Mouse (Mus musculus) layer of hippocampus, postnatal 10 days (tissue): Measurements from ENCODE around the gene Gm3633. TPM values are rescaled to one million over a fixed set of nuclear protein-coding genes. Genes with fewer than 3 reads are reported as not detected.
"Not testable (repeated sequence)": the region's sequence is repeated elsewhere in the genome, so short reads cannot be mapped to it uniquely, and the experiment has no call there.

Experiments
- DNase-seq, 2 experiments: peaks; one replicate each; pipeline ENCODE4 v3.0.0; 2021; ENCODE audit warnings: low spot score in 2 of 2
- long read RNA-seq: library from polyadenylated mRNA; stranded (forward); transcript quantifications from one replicate; pipeline ENCODE4 v2.0.0, GENCODE M21; 2023
- microRNA-seq, 2 experiments: library from miRNA; unstranded; fragments of <30 nt; microRNA quantifications; one replicate each; pipeline ENCODE4 v1.2.0; 2021
- total RNA-seq, 2 experiments: library from RNA; stranded (reverse); gene quantifications; 2 replicates each; pipeline ENCODE4 v1.2.3; 2021

The Gm3633 gene
- not detected for total RNA-seq
- long read RNA-seq = 0 reads

GRCm38 (mm10) chr14:42641817-42642216 is at the start of gene Gm3633:
TSS of gene Gm3633 (minus strand) at chr14:42641917.
- not testable (repeated sequence) for DNase-seq

DNA sequence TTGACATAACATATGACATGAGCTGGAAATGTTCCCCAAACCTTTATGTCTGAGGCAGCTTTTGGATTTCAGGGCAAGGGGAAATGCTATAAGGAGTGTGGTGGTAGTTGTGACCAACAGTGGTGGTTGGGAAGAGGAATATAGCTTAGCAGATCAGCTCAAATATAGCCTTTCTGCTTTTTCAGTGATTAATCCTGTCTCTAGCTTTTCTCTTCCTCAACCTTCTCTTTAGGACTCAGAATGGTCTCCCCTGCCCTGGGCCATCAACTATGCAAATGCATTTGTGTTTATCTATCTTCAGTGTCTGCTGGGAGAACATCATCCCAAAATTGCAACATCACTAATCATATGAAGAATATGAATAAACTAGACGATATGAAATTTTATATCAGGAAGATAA is 13.9 kb upstream of the Gm3633 start, which contains the start of gene Gm10378:
Gene Gm10378, plus strand, starts transcription at position 301 of the 400 bp plus-strand sequence.
- DNase-seq = not testable (repeated sequence)

DNA sequence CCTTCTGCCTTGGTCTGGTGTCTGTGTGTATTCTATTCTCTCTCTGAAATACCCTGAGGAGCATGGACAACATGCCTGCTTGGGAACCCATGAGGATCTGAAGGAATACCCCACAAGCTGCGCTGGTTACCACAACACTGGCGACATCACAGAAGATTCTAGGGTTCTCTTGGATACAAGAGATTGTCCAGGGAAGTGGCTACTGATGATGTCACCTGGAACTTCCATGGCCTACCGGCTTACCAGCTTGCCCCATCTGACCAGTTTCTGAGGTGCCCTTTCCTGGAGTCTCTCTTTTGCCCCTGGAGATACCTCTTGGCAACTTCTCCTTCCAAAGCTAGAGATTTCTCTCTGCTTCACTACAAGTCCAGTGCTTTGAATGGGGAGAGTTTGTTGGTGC is 41.9 kb downstream of the Gm3633 start, which contains the start of gene Gm17124:
Gene Gm17124, minus strand, starts transcription at position 101 of the 400 bp plus-strand sequence.
- not testable (repeated sequence) for DNase-seq

Small RNA genes lying within 50 kb of the gene (microRNA-seq; reads per million reads assigned to microRNA genes)
- gene Gm23620 (0 reads per million in 2 experiments), gene Gm25228 (0 reads per million in 2 experiments)

Other genes with a start within 250 kb of the Gm3633 start
- not detected for gene Gm8005, start 202.2 kb downstream of the Gm3633 start, total RNA-seq
- not detected for gene Gm8011, start 178.0 kb downstream of the Gm3633 start, total RNA-seq
- not detected for gene Gm8020, start 139.6 kb downstream of the Gm3633 start, total RNA-seq
- not detected for gene Gm8024, start 117.6 kb downstream of the Gm3633 start, total RNA-seq
- gene Gm17124, start 42.0 kb downstream of the Gm3633 start, total RNA-seq = not detected
- gene Gm10378, start 14.0 kb upstream of the Gm3633 start, total RNA-seq = not detected
- gene Gm3015, start 126.9 kb upstream of the Gm3633 start, total RNA-seq = not detected
- not detected for gene Gm10377, start 156.1 kb upstream of the Gm3633 start, total RNA-seq
- not detected for gene Gm21977, start 211.6 kb upstream of the Gm3633 start, total RNA-seq